Mouse (Mus musculus): ENCODE measurements around the gene Gabarap.
"Not testable (repeated sequence)": the region's sequence is repeated elsewhere in the genome, so short reads cannot be mapped to it uniquely, and the experiment has no call there.

Gabarap gene

DNA sequence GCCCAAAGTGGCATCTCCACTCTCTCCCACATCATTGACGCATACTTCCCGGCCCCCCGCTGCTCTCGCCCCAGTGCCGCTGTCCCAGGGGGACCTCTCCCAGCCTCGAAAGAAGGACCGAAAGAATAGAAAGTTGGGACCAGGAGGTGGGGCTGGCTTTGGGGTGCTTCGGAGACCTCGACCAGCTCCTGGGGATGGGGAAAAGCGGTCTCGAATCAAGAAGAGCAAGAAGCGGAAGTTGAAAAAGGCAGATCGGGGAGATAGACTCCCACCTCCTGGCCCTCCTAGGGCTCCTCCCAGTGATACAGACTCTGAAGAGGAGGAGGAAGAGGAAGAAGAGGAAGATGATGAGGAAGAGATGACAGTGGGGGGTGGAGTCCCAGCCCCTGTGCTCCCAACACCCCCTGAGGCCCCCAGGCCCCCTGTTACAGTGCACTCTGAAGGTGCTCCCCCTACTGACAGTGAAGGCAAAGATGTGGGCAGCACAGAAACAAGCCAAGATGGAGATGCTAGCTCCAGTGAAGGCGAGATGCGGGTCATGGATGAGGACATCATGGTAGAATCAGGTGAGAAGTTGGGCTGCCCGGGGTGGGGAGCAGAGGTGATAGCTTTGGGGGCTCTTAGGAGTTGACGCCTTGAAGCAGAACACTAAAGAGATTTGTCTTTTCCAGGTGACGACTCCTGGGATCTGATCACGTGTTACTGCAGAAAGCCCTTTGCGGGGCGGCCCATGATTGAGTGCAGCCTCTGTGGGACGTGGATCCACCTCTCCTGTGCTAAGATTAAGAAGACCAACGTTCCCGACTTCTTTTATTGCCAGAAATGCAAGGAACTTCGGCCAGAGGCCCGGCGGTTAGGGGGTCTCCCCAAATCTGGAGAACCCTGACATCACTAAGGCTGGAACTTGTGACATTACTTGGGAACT, 7.9 kb downstream of the Gabarap start:
- no peak for DNase-seq (ENCODE audit: low spot score in 2 of 2)

DNA sequence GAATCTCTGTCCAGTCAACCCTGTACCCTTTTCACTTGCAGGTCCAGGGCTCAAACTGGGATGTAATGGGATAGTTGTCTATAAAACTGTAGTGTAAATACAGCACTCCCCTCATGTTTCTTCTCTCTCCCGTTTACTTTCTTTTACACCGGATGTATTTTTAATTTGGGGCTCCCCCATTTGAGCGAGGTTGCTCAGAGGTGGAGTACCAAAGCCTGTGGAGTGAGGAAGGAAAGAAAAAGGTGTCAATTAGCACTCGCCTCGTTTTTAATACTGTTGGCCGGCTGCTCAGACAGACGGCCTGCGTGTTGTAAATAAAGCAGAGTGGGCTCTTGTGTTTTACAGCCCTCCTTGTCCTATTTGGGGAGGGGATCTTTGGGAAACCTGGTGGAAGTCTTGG, 8.7 kb downstream of the Gabarap start:
- DNase-seq (ENCODE audit: low spot score in 2 of 2): no peak

DNA sequence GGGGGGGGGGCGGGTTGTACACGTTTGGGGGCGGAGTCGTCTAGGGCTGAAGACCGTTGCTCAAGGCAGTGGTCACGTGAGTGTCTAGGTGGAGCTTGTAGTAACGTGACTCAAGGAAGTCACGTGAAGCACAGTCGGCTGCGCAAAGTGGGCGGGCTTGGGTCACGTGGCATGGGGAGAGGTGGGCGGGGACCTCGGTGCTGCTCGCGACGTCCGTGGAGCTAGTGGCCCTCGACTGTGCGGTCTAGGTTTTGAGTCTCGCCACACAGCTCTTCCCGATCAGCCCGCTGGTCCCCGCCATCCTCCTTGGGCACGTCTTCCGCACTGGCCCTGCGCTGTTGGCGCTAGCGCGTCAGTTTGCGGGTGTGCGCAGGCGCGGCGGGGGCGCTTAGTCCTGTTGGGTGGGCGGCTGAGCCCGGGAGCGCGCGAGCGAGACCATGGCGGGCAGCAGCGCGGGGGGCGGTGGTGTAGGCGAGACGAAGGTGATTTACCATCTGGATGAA, 9.5 kb downstream of the Gabarap start, which contains the start of gene Dvl2:
Dvl2 (plus strand) TSS at position 200 of the 503 bp plus-strand sequence.
- peak; percentile 78 to 92 for DNase-seq (ENCODE audit: low spot score in 2 of 2)

DNA sequence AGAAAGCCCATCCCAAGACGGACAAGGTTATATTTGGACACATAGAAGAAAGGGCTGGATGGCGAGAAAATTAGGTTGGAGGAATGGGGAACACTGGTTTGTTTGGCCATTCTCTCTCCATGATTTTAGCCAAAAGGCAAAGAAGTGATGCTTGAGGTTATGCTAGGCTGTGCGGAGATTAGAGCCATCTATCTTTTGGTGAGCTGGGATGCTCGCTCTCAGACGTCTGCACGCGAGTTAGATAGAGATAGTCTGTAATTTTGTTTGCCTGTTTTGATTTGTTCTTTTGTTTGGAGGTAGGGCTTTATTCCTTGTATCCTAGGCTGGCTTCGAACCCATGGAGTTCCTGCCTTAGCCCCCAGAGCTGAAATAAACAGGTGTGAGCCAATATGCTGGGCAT, 10.2 kb downstream of the Gabarap start:
- no peak for DNase-seq (ENCODE audit: low spot score in 2 of 2)

DNA sequence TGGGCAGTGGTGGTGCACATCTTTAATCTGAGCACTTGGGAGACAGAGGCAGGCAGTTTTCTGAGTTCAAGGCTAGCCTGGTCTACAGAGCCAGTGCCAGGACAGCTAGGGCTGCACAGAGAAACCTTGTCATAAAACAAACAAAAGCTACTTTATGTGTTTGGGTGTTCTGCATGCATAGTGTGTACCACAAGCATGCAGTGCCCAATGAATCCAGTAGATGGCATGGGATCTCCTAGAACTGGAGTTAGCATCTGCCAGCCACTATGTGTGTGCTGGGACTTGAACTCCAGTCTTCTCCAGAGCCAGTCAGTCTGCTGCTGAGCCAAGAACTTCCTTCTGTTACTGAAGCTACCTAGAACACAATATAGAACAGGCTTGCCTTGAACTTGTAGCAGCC, 10.9 kb downstream of the Gabarap start:
- no peak for DNase-seq (ENCODE audit: low spot score in 2 of 2)

DNA sequence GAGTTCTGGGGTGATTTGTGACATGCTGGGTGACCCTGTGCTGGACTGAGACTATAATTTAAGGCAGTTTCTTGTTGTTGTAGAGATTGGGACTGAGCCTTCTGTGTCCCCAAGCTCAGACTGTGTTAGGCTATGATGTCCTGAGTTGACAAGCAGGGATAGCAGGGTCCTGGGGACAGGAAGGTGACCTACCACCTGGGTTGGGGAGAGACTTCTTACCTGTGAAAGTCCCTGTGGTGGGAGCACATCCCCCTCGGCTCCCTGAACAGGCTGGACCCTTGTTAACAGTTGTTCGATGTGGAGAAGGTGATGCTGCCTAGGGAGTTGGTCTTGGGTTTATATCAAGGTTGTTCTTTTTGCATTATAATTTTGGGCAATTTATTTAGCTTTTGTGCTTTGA, 11.5 kb downstream of the Gabarap start:
- no peak for DNase-seq (ENCODE audit: low spot score in 2 of 2)

DNA sequence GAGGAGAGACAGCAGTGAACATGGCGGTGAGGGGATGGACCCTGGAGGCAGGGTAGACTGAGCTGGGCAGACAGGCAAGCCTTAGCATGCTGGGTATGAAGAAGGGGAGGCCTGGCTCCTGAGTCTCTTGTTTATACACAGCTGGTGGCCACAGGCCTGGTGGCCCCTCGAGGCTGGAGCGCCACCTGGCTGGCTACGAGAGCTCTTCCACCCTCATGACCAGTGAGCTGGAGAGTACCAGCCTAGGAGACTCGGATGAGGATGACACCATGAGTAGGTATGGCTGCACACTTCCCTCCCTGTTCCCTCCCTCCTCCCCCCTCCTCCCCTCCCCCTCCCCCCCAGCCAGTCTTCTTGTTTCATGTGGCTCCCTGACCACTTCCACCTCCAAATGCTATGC, 14.6 kb downstream of the Gabarap start:
- no peak for DNase-seq (ENCODE audit: low spot score in 2 of 2)

DNA sequence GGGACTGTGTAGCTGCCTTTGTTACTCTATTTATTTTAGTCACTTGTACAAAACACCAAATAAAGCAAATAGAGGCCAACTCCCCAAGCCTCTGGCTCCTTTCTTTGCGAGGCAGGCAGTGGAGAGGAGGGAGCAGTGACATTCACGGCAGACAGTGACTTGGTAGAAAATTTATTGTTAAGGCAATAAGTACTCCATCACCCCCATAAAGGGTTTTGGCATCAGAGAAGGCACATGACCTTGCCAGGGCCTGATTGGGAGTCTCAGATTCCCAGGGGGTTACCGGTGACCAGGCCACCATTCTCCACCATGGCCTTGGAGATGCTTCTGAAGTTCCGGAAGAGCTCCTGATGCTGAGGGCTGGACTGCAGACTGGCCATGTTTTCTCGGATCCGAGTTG, 19.1 kb downstream of the Gabarap start:
- no peak for DNase-seq (ENCODE audit: low spot score in 2 of 2)

DNA sequence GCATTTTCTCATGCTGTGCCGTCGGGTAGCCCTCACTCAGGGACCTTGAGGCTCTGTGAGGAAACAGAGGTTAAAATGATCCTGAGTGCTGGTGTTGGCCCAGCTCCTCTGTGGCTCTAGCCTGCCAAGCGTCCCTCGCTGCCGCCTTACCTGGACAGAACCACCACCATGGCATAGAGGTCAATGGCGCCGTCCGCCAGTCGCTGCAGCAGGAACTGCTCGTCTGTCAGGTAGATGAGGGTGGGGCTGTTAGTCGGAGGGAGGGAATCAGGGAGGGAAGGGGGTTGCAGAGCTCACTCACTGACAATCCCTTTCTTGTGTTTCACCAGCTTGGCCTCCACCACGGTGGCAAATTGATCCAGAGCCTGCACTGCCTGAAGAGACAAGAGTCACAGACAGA, 19.6 kb downstream of the Gabarap start:
- no peak for DNase-seq (ENCODE audit: low spot score in 2 of 2)

DNA sequence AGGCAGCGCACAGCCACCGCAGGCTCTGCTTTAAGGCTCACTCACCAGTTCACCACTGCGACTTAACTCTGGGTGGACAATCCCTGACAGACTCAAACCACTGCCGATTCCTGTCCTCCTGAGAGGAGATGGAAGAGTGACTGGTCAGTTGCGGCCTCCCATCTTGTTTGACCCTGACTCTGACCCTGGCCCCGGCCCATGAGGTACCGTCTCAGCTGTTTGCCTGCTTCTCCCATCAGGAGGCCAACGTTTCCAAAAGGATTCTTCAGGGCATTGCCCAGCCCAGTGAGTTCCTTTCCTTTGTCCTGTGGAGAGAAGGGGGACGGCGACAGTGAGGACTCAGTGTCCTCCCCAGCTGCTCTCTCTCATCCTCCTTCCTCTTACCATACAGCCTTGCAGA, 20.0 kb downstream of the Gabarap start:
- no peak for DNase-seq (ENCODE audit: low spot score in 2 of 2)

DNA sequence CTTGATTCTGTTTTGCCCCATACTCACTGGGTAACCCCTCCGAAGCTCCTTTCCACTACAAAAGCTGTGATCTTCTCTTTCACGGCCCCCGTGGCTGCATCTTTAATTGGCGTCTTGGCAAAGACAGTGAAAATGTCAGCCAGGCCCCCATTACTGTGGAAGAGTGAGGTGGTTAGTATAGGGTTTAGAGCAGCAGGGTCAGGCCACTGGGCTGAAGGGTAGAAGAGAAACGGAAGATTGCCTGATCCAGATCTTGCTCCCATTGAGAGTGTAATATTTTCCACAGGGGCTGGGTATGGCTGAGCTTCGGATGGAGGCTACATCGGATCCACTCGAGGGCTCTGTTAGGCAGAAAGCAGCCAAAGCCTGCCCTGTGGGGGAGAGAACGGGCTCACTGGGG, 22.0 kb downstream of the Gabarap start:
- DNase-seq (ENCODE audit: low spot score in 2 of 2): no peak

DNA sequence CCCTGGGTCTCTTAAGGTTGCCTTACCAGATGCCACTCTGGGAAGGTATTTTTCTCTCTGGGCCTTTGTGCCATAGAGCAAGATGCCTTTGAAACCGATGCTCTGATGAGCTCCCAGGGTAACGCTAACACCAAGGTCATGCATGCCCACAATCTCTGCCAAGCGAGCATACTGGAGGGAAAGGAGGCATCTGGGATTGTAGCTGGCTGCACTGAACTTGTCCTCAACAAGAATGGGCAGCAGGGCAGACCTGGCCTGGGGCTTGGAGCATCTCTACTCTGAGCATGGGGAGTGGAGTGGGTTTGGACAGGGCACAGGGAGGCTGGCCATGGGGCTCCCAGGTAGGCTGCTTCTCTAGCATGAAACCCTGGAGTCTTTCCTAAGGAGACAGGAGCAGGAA, 22.5 kb downstream of the Gabarap start:
- DNase-seq (ENCODE audit: low spot score in 2 of 2): no peak

DNA sequence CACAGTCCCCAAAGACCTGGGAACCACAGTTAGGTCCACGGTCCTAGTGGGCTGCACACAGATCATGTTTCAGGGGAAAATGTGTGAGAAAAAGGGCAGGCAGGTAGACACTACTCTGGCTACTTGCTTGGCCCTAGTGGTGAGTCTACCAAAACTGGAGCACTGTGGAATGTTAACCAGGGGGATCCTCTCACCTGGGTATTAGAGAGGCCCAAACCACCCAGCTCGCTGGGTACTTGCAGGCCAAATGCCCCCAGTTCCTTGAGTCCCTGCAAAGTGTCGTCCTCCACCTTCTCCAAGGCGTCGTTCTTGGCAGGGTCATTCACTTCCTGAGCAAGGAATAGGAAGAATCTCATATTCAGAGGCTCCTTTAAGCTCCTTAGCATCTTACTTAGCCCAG, 23.1 kb downstream of the Gabarap start:
- no peak for DNase-seq (ENCODE audit: low spot score in 2 of 2)

DNA sequence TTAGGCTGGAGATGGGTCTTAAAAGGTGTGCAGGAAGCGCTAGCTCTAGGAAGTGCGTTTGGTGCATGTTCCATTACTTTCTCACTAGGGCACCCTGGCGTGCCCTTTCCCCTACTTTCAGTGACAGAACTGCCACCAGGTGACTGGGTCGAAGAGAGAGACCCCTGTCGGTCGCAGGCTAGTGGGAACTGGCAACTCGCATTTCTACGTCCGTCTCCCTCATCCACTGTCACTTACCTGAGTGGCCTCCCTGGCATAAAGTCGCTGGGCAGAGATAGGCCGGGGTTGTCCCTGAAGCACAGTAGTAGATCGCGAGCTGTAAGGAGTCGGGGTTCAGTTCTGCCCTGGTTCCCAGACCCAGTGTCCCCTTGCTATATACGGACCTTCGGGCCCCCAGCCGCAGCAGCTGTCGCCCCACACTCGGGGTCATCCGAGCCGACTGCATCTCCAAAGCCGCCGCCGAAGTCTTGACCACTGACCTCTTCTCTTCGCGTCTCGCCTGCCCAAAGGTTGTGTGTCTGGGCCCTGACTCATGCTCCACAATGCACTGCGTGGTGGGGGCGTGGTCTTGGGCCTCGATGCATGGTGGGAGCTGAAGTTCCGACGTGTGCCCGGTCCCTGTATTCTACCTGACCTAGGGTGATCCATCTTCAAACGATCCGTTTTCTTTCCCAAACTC, 24.1 kb downstream of the Gabarap start, which contains the start of gene Acadvl:
Acadvl (minus strand) TSS at position 532 of the 679 bp plus-strand sequence.
- peak; percentile 88 to 91 for DNase-seq (ENCODE audit: low spot score in 2 of 2)

DNA sequence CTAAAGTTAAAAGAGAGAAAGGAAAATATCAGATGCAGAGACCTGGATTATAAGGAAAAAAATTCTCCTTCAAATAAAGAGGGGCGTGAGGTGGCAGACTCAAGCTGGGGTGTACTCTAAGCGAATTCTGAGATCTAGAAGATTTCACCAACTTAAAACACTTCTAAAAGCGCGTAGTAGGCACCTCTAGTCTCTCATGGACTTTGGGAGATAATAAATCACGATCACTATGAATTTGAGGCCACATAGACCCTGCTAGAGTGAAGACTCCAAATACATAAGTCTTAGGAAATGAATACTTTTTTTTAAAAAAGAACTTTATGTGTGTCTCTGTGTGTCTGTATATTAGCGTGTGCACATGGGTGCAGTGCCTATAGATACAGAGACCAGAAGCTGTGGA, 24.7 kb downstream of the Gabarap start:
- DNase-seq (ENCODE audit: low spot score in 2 of 2): no peak

DNA sequence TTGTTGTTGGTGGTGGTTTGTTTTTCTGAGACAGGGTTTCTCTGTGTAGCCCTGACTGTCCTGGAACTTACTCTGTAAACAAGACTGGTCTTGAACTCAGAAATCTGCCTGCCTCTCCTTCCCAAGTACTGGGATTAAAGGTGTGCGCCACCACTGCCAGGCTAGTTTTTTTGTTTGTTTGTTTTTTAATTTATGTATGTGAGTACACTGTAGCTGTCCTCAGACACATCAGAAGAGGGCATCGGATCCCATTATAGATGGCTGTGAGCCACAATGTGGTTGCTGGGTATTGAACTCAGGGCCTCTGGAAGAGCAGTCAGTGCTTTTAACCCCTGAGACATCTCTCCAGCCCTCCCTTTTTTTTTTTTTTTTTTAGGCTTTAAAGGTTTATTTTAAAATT, 25.2 kb downstream of the Gabarap start:
- DNase-seq (ENCODE audit: low spot score in 2 of 2): not testable (repeated sequence)

DNA sequence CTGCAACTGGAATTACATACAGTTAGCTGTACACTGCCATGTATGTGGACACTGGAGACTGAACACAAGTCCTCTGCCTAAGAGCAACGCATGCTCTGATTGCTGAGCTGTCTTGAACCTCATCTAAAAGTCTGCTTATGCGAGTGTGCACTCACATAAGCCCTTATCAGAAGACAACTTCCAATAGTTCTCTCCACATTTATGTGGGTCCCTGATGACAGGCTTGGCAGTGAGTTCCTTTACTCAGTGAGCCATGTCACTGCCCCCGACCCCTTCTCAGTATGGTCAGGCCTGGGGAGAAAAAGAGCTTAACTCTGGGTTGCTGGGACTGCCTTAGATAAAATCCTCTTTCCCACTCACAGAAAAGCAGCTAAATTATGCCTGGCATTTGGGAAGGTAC, 25.7 kb downstream of the Gabarap start, which contains the start of gene Dlg4:
Dlg4 (plus strand) TSS at position 274 of the 400 bp plus-strand sequence.
- no peak for DNase-seq (ENCODE audit: low spot score in 2 of 2)

DNA sequence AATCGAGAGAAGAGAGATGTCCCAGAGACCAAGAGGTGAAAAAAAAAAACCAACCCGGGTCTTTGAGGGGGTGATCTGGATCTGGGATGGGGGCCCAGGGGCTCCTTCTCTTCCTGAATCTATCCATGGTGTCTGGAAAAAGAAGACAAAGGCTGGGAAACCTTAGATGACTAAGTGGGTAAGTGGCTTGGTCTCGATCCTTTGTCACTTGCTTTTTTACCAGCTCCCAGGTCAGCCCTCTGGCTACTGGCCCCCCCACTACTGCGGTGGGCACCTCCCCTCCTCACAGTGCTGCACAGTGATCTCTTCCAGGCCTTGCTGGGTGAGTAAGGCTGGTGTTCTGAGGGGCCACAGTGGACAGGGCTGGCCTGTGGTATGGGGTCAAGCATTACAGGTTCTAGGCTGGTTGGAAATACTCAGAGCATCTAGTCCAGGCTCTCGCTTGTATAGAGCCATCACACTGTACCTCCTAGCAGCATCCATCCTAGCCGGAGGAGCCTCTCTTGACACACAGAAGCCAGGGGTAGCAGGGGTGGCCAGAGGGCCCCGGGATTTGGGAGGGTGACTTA, 26.3 kb downstream of the Gabarap start:
- no peak for DNase-seq (ENCODE audit: low spot score in 2 of 2)

DNA sequence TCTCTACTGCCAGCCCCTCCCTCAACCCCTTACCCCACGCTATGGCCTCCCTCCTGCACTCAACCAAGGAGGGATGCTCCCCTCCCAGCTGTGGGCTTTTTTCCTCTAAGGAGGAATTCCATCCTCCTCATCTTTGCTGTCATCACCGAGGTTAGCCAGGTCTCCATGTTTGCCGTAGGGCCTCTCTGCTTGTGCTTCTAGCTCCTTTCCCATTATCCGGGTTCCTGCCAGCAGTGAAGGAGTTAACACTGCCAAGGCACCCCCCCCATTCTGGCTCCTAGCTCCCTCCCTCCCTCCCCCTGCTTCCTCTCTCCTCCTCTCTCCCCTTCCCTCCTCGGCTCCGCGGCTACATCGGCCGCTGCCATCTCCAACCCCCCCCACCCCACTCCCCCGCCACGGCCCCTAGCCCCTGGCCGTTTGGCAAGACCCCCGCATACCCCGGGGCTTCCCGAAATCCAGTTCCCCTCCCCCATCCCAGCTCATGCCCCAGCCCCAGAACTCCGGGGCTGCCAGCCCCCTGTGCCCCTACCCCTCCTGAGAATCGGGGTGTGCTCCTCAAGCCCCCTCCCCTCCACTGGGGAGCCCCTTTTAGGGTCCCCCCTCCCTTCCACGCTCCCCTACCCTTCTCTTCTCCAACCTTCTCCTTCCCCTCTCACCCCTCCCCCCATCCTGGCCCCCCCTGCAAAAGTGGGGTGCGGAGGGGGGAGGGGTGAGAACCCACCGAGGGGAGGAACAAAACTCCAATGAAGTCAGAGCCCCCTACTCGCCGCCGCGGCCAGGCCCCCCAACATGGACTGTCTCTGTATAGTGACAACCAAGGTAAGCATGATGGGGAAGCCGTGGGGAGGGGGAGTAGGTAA, 27.4 kb downstream of the Gabarap start:
- DNase-seq (ENCODE audit: low spot score in 2 of 2): no peak

DNA sequence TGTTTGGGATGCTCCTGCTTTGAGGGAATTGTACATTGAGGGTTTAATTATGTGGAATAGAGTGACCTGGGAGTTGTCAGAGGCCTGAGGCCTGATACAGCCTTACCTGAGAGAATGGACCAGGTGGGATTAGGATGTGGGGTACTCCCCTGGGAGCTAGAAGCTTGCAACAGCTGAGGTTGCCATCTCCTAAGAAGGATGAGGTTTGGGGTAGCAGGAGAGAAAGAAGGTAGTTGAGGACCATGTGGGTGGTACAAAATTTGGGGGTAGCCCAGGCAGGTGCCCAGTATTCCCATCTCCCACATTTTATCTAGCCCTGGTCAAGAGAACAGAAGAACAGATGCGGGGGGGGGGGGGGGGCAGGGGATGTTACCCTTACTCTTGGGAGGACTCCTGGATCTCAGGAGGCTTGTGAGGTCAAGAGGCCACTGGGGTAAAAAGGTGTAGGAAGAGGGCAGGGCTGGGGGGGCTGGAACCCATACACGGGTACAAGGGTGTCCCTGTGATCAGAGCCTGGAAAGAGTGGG, 28.6 kb downstream of the Gabarap start:
- no peak for DNase-seq (ENCODE audit: low spot score in 2 of 2)

DNA sequence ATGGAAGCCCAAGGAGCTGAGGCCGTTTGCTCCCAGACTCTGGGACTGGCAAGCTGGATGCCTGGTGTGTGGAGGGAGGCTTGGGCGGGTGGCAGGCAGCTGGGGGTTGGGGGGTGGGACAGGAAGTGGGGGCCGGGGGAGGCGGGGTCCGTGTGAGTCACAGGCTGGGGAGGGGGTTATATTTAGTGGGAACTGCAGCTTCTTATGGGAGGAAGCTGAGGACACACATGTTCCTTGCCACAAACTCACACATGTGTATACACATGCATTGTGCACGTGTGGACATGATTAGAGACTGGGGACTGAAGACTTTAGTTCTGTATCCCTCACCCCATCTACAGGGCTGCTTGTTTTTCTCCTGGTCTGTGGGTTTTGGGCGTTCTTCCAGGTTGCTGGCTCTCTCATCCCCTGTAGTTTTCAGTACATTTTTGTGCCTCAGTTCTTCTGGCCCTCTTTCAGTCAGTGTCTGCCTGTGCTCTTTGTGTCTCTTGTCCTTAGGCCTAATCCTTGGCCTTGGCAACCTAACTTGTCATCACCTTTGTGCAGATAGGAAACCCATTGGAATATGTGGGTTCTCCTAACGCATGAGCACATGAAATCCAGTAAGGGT, 29.2 kb downstream of the Gabarap start:
- no peak for DNase-seq (ENCODE audit: low spot score in 2 of 2)
